8 mouse cellular contexts compared by ENCODE assay signal in genomic region chr3:61361338-61361737, GRCm38 (mm10). TPM values are rescaled to one million over a fixed set of nuclear protein-coding genes. Genes with fewer than 3 reads are reported as not detected.
DNase-seq lines count a peak whose midpoint lies in the region; ATAC-seq and TF ChIP-seq lines count a peak whose summit lies in the region.

Rap2b (plus strand) TSS chr3:61361638.

- no peaks in the 10 kb centered on the region for H3K36me3 ChIP-seq in lung, embryonic 14.5 days (ENCODE audit: insufficient read depth)
- no peaks in the 10 kb centered on the region for H3K36me3 ChIP-seq in forebrain, embryonic 11.5 days (ENCODE audit: control insufficient read depth, insufficient read depth, low read length)
- H3K36me3 ChIP-seq in neural tube, embryonic 12.5 days: no peaks in the 10 kb centered on the region

- H3K27me3 ChIP-seq in lung, embryonic 14.5 days (ENCODE audit: insufficient read depth, low read length): no peaks in the 10 kb centered on the region
- H3K27me3 ChIP-seq in forebrain, embryonic 11.5 days (ENCODE audit: control insufficient read depth, insufficient read depth, low read length): no peaks in the 10 kb centered on the region
- H3K27me3 ChIP-seq in neural tube, embryonic 12.5 days (replicated peaks): no peaks in the 10 kb centered on the region
- H3K27me3 ChIP-seq in cerebellum, adult 2 months (ENCODE audit: control insufficient read depth, insufficient read depth, low read length): no peaks in the 10 kb centered on the region

- 69% methylated on average over 1 of the region's 1 CpGs for WGBS in lung, embryonic 14.5 days
- whole genome bisulfite sequencing in forebrain, embryonic 11.5 days: 85% methylated on average over 1 of the region's 1 CpGs
- 100% methylated on average over 1 of the region's 1 CpGs for WGBS in neural tube, embryonic 12.5 days
- 83% methylated on average over 1 of the region's 1 CpGs for WGBS in cerebellum, adult 2 months

- no peak for TF ChIP-seq CTCF in lung, embryonic 14.5 days (IDR thresholded peaks at IDR 0.05; ENCODE audit: low read depth)
- TF ChIP-seq CTCF in cerebellum, adult 2 months (IDR thresholded peaks at IDR 0.05; ENCODE audit: borderline replicate concordance, insufficient read depth, low read depth, low read length): no peak

- no peak for TF ChIP-seq POLR2A in cerebellum, adult 2 months (IDR thresholded peaks at IDR 0.05; ENCODE audit: borderline replicate concordance, insufficient read depth, low read length)

- no peak within 1 kb of the TSS for H3K27ac ChIP-seq in lung, embryonic 14.5 days (ENCODE audit: low read depth)
- no peak within 1 kb of the TSS for H3K27ac ChIP-seq in forebrain, embryonic 11.5 days (ENCODE audit: low read depth, low read length)
- no peak within 1 kb of the TSS for H3K27ac ChIP-seq in neural tube, embryonic 12.5 days
- no peak within 1 kb of the TSS for H3K27ac ChIP-seq in cerebellum, adult 2 months (ENCODE audit: insufficient read depth, low read length)

- H3K9ac ChIP-seq in lung, embryonic 14.5 days: no peak within 1 kb of the TSS
- H3K9ac ChIP-seq in forebrain, embryonic 11.5 days (ENCODE audit: low read length): no peak within 1 kb of the TSS
- H3K9ac ChIP-seq in neural tube, embryonic 12.5 days: no peak within 1 kb of the TSS

- no peak within 1 kb of the TSS for H3K4me3 ChIP-seq in lung, embryonic 14.5 days (ENCODE audit: low read depth, low read length)
- H3K4me3 ChIP-seq in forebrain, embryonic 11.5 days (ENCODE audit: low read depth, low read length): no peak within 1 kb of the TSS
- no peak within 1 kb of the TSS for H3K4me3 ChIP-seq in neural tube, embryonic 12.5 days
- H3K4me3 ChIP-seq in cerebellum, adult 2 months (replicated peaks; ENCODE audit: insufficient read depth, low read depth, low read length): no peak within 1 kb of the TSS

- no peaks in the 10 kb centered on the region for H3K4me1 ChIP-seq in lung, embryonic 14.5 days (ENCODE audit: insufficient read depth)
- no peaks in the 10 kb centered on the region for H3K4me1 ChIP-seq in forebrain, embryonic 11.5 days (replicated peaks; ENCODE audit: control insufficient read depth, insufficient read depth, low read length)
- H3K4me1 ChIP-seq in neural tube, embryonic 12.5 days: peaks cover 3% of the 10 kb centered on the region; the same call in 1 of the 2 replicates
- H3K4me1 ChIP-seq in cerebellum, adult 2 months (ENCODE audit: control insufficient read depth, insufficient read depth, low read length): no peaks in the 10 kb centered on the region

- H3K9me3 ChIP-seq in lung, embryonic 14.5 days (ENCODE audit: low read depth, low read length): no peaks in the 10 kb centered on the region
- H3K9me3 ChIP-seq in forebrain, embryonic 11.5 days (ENCODE audit: control insufficient read depth, low read length): no peaks in the 10 kb centered on the region
- H3K9me3 ChIP-seq in neural tube, embryonic 12.5 days: no peaks in the 10 kb centered on the region

- no peak for ATAC-seq in lung, embryonic 14.5 days (ENCODE audit: insufficient read depth)
- no peak for ATAC-seq in forebrain, embryonic 11.5 days (replicated peaks; ENCODE audit: low FRiP score)
- no peak for ATAC-seq in neural tube, embryonic 12.5 days (ENCODE audit: low FRiP score, low read depth)

- peak within 1 kb of the TSS; percentile 89; the same call in 1 of the 2 replicates for H3K4me2 ChIP-seq in lung, embryonic 14.5 days
- peak within 1 kb of the TSS; percentile 83; the same call in 1 of the 2 replicates for H3K4me2 ChIP-seq in forebrain, embryonic 11.5 days (ENCODE audit: low read depth, low read length, severe bottlenecking)
- 0 out of 2 replicates have a peak within 1 kb of the TSS, but pooled peaks have one; percentile 64 for H3K4me2 ChIP-seq in neural tube, embryonic 12.5 days (replicated peaks)

- DNase-seq in lung, embryonic 14.5 days: no peak
- DNase-seq in lung, postnatal 25 days (ENCODE audit: low spot score): no peak
- no peak for DNase-seq in forebrain, embryonic 11.5 days (ENCODE audit: low spot score)
- DNase-seq in layer of hippocampus, postnatal 25 days (ENCODE audit: extremely low spot score in 1 of 2, low spot score in 1 of 2): no peak
- no peak for DNase-seq in ovary, postnatal 36 days (ENCODE audit: low spot score)
- no peak for DNase-seq in kidney, adult 11 months
- DNase-seq in cerebellum, adult 2 months: no peak

RNA-seq across cellular contexts. Expression of gene Rap2b, which starts in this region (rescaled TPM):
- 9.0 and 9.9 TPM in 2 replicates for polyA plus RNA-seq in lung, embryonic 14.5 days (2014; fragmentation: Nextera tagmentation; extraction: Ambion mirVana)
- 14.4 and 14.7 TPM in 2 replicates for polyA plus RNA-seq in forebrain, embryonic 11.5 days (2014; fragmentation: Nextera tagmentation; extraction: Ambion mirVana)
- total RNA-seq in layer of hippocampus, postnatal 25 days (2021): 10 to 100 TPM; 43.2 to 46.5 TPM
- polyA plus RNA-seq in neural tube, embryonic 12.5 days (2016; fragmentation: Nextera tagmentation; extraction: Ambion mirVana): 13.6 and 14.6 TPM in 2 replicates
- 3.8 and 4.9 TPM in 2 replicates for polyA plus RNA-seq in cerebellum, adult 2 months (2012; rRNA removed)
